Mouse (Mus musculus) limb, embryonic 12.5 days (tissue): ENCODE data around the gene Aph1a. TPM values are rescaled to one million over a fixed set of nuclear protein-coding genes. Genes with fewer than 3 reads are reported as not detected.
"Not testable (repeated sequence)": the region's sequence is repeated elsewhere in the genome, so short reads cannot be mapped to it uniquely, and the experiment has no call there.

Experiments
- ATAC-seq: fragments of 200-750 bp; cut with Nextera tagmentation; 2 replicates; pipeline ENCODE4 v1.8.0; 2017; ENCODE audit warnings: low read depth, moderate TSS enrichment; ENCODE audit not compliant: insufficient number of reproducible peaks, insufficient read depth, low FRiP score, low TSS enrichment
- H3K27ac ChIP-seq: fragments of 300-500 bp; sonication (generic); 2 replicates; pipeline ENCODE4 v1.5.1; 2016; ENCODE audit warnings: mild to moderate bottlenecking, moderate library complexity
- H3K27me3 ChIP-seq: fragments of 300-500 bp; sonication (generic); 2 replicates; pipeline ENCODE4 v1.6.1; 2016; ENCODE audit warnings: mild to moderate bottlenecking, moderate library complexity
- H3K36me3 ChIP-seq: fragments of 300-500 bp; sonication (generic); 2 replicates; pipeline ENCODE4 v1.6.1; 2016; ENCODE audit warnings: mild to moderate bottlenecking, moderate library complexity
- H3K4me1 ChIP-seq: fragments of 300-500 bp; sonication (generic); replicated peaks from 2 replicates; pipeline ENCODE4 v1.6.1; 2016
- H3K4me2 ChIP-seq: fragments of 300-500 bp; sonication (generic); 2 replicates; pipeline ENCODE4 v1.6.1; 2016; ENCODE audit warnings: mild to moderate bottlenecking, moderate library complexity
- H3K4me3 ChIP-seq: fragments of 300-500 bp; sonication (generic); replicated peaks from 2 replicates; pipeline ENCODE4 v1.5.1; 2016; ENCODE audit warnings: mild to moderate bottlenecking
- H3K9ac ChIP-seq: fragments of 300-500 bp; sonication (generic); replicated peaks from 2 replicates; pipeline ENCODE4 v1.6.1; 2016; ENCODE audit warnings: mild to moderate bottlenecking, moderate library complexity
- H3K9me3 ChIP-seq: fragments of 300-500 bp; sonication (generic); 2 replicates; pipeline ENCODE4 v1.6.1; 2016; ENCODE audit warnings: mild to moderate bottlenecking, moderate library complexity
- WGBS: fragments of 180-500 bp; shearing (Covaris S2); methylation state at CpG from one replicate; pipeline ENCODE4 v1.1.7; 2016; 5-methylcytosine and 5-hydroxymethylcytosine counted together
- polyA plus RNA-seq: library from polyadenylated mRNA; unstranded; fragments of >200 nt; fragmentation: Nextera tagmentation; extraction: Ambion mirVana; gene quantifications from 2 replicates; pipeline ENCODE4 v1.2.1, GENCODE M21; 2016

The Aph1a gene
- polyA plus RNA-seq, 1 experiment from 2014 or later = 29.0 TPM

GRCm38 (mm10) chr3:95902373-95902625, 8.5 kb downstream of the Aph1a start:
- Histone ChIP-seq H3K9ac (peak overlapping the region; percentile 74), H3K4me1 (peaks cover 45% of the 10 kb centered on the region), H3K27me3 (no peaks in the 10 kb centered on the region), H3K9me3 (no peaks in the 10 kb centered on the region), H3K36me3 (peaks cover 32% of the 10 kb centered on the region), H3K27ac (peak overlapping the region; percentile 74), H3K4me2 (peak overlapping the region; percentile 93), H3K4me3 (peak overlapping the region; percentile 51)
- ATAC-seq = no peak

GRCm38 (mm10) chr3:95902643-95903042, 8.9 kb downstream of the Aph1a start:
- WGBS = 33% methylated on average over 6 of the region's 6 CpGs
- peak overlapping the region; percentile 93 for H3K4me2 ChIP-seq
- H3K36me3 ChIP-seq = peaks cover 28% of the 10 kb centered on the region
- H3K27ac ChIP-seq = peak overlapping the region; percentile 74
- ATAC-seq = no peak
- peak overlapping the region; percentile 51 for H3K4me3 ChIP-seq
- H3K9me3 ChIP-seq = no peaks in the 10 kb centered on the region
- H3K9ac ChIP-seq = peak overlapping the region; percentile 74
- 0 out of 2 replicates have a peak, but pooled peaks cover 2% of the 10 kb centered on the region for H3K27me3 ChIP-seq
- H3K4me1 ChIP-seq = peaks cover 45% of the 10 kb centered on the region

GRCm38 (mm10) chr3:95903753-95904502, 10.2 kb downstream of the Aph1a start:
- H3K4me2 ChIP-seq = peak overlapping the region; percentile 93
- H3K9me3 ChIP-seq = no peaks in the 10 kb centered on the region
- 1% methylated on average over 15 of the region's 15 CpGs for WGBS
- peaks cover 15% of the 10 kb centered on the region for H3K36me3 ChIP-seq
- 0 out of 2 replicates have a peak, but pooled peaks cover 3% of the 10 kb centered on the region for H3K27me3 ChIP-seq
- peaks cover 45% of the 10 kb centered on the region for H3K4me1 ChIP-seq
- 0 out of 2 replicates have a peak, but pooled peaks have one; percentile 8 for ATAC-seq
- peak overlapping the region; percentile 51 for H3K4me3 ChIP-seq
- H3K9ac ChIP-seq = peak overlapping the region; percentile 74
- H3K27ac ChIP-seq = peak overlapping the region; percentile 88

DNA sequence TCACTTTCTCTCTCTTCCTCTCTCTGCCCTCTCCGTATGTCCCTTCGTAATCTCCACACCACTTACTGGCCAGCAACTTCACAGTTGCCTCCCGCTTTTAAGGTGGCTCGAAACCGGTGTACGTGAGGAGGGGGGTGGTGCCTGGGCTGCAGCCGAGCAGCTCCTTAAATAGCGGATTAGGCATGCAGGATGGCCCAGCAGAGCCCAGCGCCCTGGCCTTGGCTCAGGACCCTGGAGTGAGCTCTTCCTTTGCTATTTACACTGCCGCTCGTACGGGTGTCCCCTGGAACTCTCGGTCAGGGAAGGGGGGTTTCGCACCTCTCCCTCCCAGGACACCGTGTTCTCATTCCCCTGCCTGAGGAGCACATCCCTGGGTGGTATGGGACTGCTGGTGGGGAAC, 10.8 kb downstream of the Aph1a start, which contains the start of gene Car14:
TSS of gene Car14 (minus strand) at position 124 of the 400 bp plus-strand sequence.
- peak within 1 kb of the TSS; percentile 88 for H3K27ac ChIP-seq
- peak; percentile 50; the same call in 1 of the 2 replicates for ATAC-seq
- H3K36me3 ChIP-seq = peaks cover 11% of the 10 kb centered on the region
- peaks cover 45% of the 10 kb centered on the region for H3K4me1 ChIP-seq
- H3K4me2 ChIP-seq = peak within 1 kb of the TSS; percentile 93
- H3K9me3 ChIP-seq = no peaks in the 10 kb centered on the region
- 0 out of 2 replicates have a peak, but pooled peaks cover 3% of the 10 kb centered on the region for H3K27me3 ChIP-seq
- peak within 1 kb of the TSS; percentile 51 for H3K4me3 ChIP-seq
- peak within 1 kb of the TSS; percentile 74 for H3K9ac ChIP-seq
- under 1% methylated on average over 15 of the region's 15 CpGs for WGBS

- under 1% methylated on average over 18 of the region's 18 CpGs for WGBS
- 0 out of 2 replicates have a peak, but pooled peaks cover 3% of the 10 kb centered on the region for H3K27me3 ChIP-seq
- H3K4me2 ChIP-seq = peak overlapping the region; percentile 93
- ATAC-seq = 0 out of 2 replicates have a peak, but pooled peaks have one; percentile 37
- H3K9me3 ChIP-seq = no peaks in the 10 kb centered on the region
- H3K9ac ChIP-seq = peak overlapping the region; percentile 74
- peak overlapping the region; percentile 88 for H3K27ac ChIP-seq
- peaks cover 45% of the 10 kb centered on the region for H3K4me1 ChIP-seq
- peaks cover 7% of the 10 kb centered on the region for H3K36me3 ChIP-seq
- H3K4me3 ChIP-seq = peak overlapping the region; percentile 51
Measured at GRCm38 (mm10) chr3:95905146-95905939, 11.6 kb downstream of the Aph1a start.

GRCm38 (mm10) chr3:95905940-95906492, 12.2 kb downstream of the Aph1a start:
- peak; percentile 27; the same call in 1 of the 2 replicates for ATAC-seq
- WGBS = under 1% methylated on average over 12 of the region's 12 CpGs
- Histone ChIP-seq H3K27me3 (0 out of 2 replicates have a peak, but pooled peaks cover 3% of the 10 kb centered on the region), H3K4me2 (peak overlapping the region; percentile 93), H3K9ac (peak overlapping the region; percentile 74; the same call in 1 of the 2 replicates), H3K4me1 (peaks cover 45% of the 10 kb centered on the region), H3K9me3 (no peaks in the 10 kb centered on the region), H3K36me3 (peaks cover 2% of the 10 kb centered on the region; the same call in 1 of the 2 replicates), H3K27ac (peak overlapping the region; percentile 88; the same call in 1 of the 2 replicates), H3K4me3 (peak overlapping the region; percentile 51)

DNA sequence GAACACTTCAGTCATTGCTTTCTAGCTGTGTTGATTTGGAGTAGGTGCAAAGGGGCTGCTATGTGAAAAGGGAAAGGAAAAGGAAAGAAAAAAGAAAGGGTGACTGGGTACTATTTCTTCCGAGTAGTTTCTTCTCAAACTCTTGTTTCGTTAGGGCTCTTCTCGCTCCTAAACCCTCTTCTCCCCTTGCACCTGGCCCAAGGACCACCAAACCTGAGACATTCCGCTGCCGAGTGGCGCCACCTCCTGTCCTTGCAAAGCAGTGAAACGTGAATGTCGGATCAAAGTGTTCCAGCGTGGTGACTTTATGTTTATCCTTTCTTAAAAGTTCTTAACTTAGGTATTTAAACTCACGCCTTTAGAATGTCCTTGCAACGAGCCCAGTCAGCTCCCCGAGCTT, 13.1 kb downstream of the Aph1a start:
- under 1% methylated on average over 12 of the region's 12 CpGs for WGBS
- Histone ChIP-seq H3K9ac (no peak overlapping the region), H3K4me1 (peaks cover 41% of the 10 kb centered on the region), H3K9me3 (no peaks in the 10 kb centered on the region), H3K27me3 (0 out of 2 replicates have a peak, but pooled peaks cover 3% of the 10 kb centered on the region), H3K4me2 (peak overlapping the region; percentile 93), H3K4me3 (peak overlapping the region; percentile 51), H3K36me3 (no peaks in the 10 kb centered on the region; the same call in 1 of the 2 replicates), H3K27ac (no peak overlapping the region)
- ATAC-seq = no peak

- WGBS = 31% methylated on average over 4 of the region's 4 CpGs
Measured at GRCm38 (mm10) chr3:95907613-95908012, 13.8 kb downstream of the Aph1a start.

GRCm38 (mm10) chr3:95914706-95915105, 20.9 kb downstream of the Aph1a start:
- no peak overlapping the region for H3K27ac ChIP-seq
- H3K36me3 ChIP-seq = no peaks in the 10 kb centered on the region
- H3K9ac ChIP-seq = no peak overlapping the region
- H3K4me2 ChIP-seq = no peak overlapping the region
- no peaks in the 10 kb centered on the region for H3K4me1 ChIP-seq
- no peaks in the 10 kb centered on the region for H3K9me3 ChIP-seq
- ATAC-seq = no peak
- 87% methylated on average over 4 of the region's 4 CpGs for WGBS
- no peak overlapping the region for H3K4me3 ChIP-seq
- no peaks in the 10 kb centered on the region for H3K27me3 ChIP-seq

More at GRCm38 (mm10) chr3:95907613-95908012, 13.8 kb downstream of the Aph1a start:
- 0 out of 2 replicates have a peak, but pooled peaks cover 3% of the 10 kb centered on the region for H3K27me3 ChIP-seq
- H3K27ac ChIP-seq = no peak overlapping the region
- H3K36me3 ChIP-seq = no peaks in the 10 kb centered on the region
- peaks cover 34% of the 10 kb centered on the region for H3K4me1 ChIP-seq
- no peak overlapping the region for H3K4me3 ChIP-seq
- ATAC-seq = no peak
- 0 out of 2 replicates have a peak overlapping the region, but pooled peaks have one; percentile 93 for H3K4me2 ChIP-seq
- no peaks in the 10 kb centered on the region for H3K9me3 ChIP-seq
- no peak overlapping the region for H3K9ac ChIP-seq

GRCm38 (mm10) chr3:95916760-95917159, 23.0 kb downstream of the Aph1a start:
- Histone ChIP-seq H3K36me3 (no peaks in the 10 kb centered on the region), H3K4me2 (no peak overlapping the region), H3K4me1 (no peaks in the 10 kb centered on the region), H3K4me3 (no peak overlapping the region), H3K27me3 (no peaks in the 10 kb centered on the region), H3K9ac (no peak overlapping the region), H3K27ac (no peak overlapping the region), H3K9me3 (no peaks in the 10 kb centered on the region)
- WGBS = 78% methylated on average over 7 of the region's 7 CpGs
- ATAC-seq = no peak

GRCm38 (mm10) chr3:95920532-95920931, 26.8 kb downstream of the Aph1a start:
- not testable (repeated sequence) for H3K9me3 ChIP-seq, H3K4me3 ChIP-seq, H3K27me3 ChIP-seq, H3K4me2 ChIP-seq, ATAC-seq, H3K9ac ChIP-seq, H3K36me3 ChIP-seq, H3K27ac ChIP-seq, H3K4me1 ChIP-seq
- 63% methylated on average over 2 of the region's 2 CpGs for WGBS
